Mouse (Mus musculus) granulocyte monocyte progenitor cell, adult 5-6 weeks (primary cell): ENCODE measurements around the gene Trpv2. TPM values are rescaled to one million over a fixed set of nuclear protein-coding genes. Genes with fewer than 3 reads are reported as not detected.

Source experiments
- ATAC-seq: replicated peaks from 2 replicates; pipeline ENCODE4 v1.8.0; 2016; ENCODE audit warnings: mild to moderate bottlenecking, moderate TSS enrichment, inconsistent platforms; ENCODE audit not compliant: poor library complexity, severe bottlenecking
- total RNA-seq, 2 experiments: library from RNA; stranded (forward) in 1 of 2; stranded (reverse) in 1 of 2; fragments of 200-712, 200-1000 nt in 1 of 2; fragments of >200 nt in 1 of 2; fragmentation: Nextera tagmentation in 1 of 2; gene quantifications; 2 replicates each; pipeline ENCODE4 v1.2.3; 2014 to 2017

Trpv2 gene
- total RNA-seq, 2 experiments from 2014 or later: 10.7 to 17.5 TPM

- ATAC-seq: no peak
These were observed 17.1 kb upstream of the Trpv2 start for GRCm38 (mm10) chr11:62557205-62557604.

- ATAC-seq: no peak
These were observed 16.1 kb upstream of the Trpv2 start for GRCm38 (mm10) chr11:62558152-62558551.

GRCm38 (mm10) chr11:62558961-62559646 is 15.2 kb upstream of the Trpv2 start:
- no peak for ATAC-seq

- ATAC-seq: peak; percentile 41
These were observed 13.7 kb upstream of the Trpv2 start for GRCm38 (mm10) chr11:62560463-62561016.

- ATAC-seq: no peak
These were observed 10.7 kb upstream of the Trpv2 start for GRCm38 (mm10) chr11:62563590-62563989.

GRCm38 (mm10) chr11:62565747-62566146 is 8.5 kb upstream of the Trpv2 start:
- ATAC-seq: 0 out of 2 replicates have a peak, but pooled peaks have one; percentile 17

GRCm38 (mm10) chr11:62566211-62566610 is 8.1 kb upstream of the Trpv2 start:
- ATAC-seq: no peak

GRCm38 (mm10) chr11:62568300-62568699 is 6.0 kb upstream of the Trpv2 start:
- ATAC-seq: no peak

- ATAC-seq: no peak
These were observed 408 bp downstream of the Trpv2 start for GRCm38 (mm10) chr11:62574703-62575085.

- ATAC-seq: peak; percentile 40
These were observed 992 bp downstream of the Trpv2 start for GRCm38 (mm10) chr11:62575297-62575658.

- peak; percentile 38 for ATAC-seq
These were observed 1.6 kb downstream of the Trpv2 start for GRCm38 (mm10) chr11:62575659-62576438.

GRCm38 (mm10) chr11:62576530-62577152 is 2.4 kb downstream of the Trpv2 start:
- peak; percentile 65 for ATAC-seq

- no peak for ATAC-seq
These were observed 8.7 kb downstream of the Trpv2 start for GRCm38 (mm10) chr11:62583031-62583430.

GRCm38 (mm10) chr11:62584671-62585206 is 10.5 kb downstream of the Trpv2 start:
- no peak for ATAC-seq

GRCm38 (mm10) chr11:62587034-62587433 is 12.7 kb downstream of the Trpv2 start:
- no peak for ATAC-seq

- ATAC-seq: no peak
These were observed 15.1 kb downstream of the Trpv2 start for GRCm38 (mm10) chr11:62589391-62589790.

- no peak for ATAC-seq
These were observed 16.7 kb downstream of the Trpv2 start for GRCm38 (mm10) chr11:62591026-62591425.

GRCm38 (mm10) chr11:62591904-62592575 is 17.8 kb downstream of the Trpv2 start:
- ATAC-seq: no peak

GRCm38 (mm10) chr11:62598571-62598970 is 24.3 kb downstream of the Trpv2 start:
- no peak for ATAC-seq
